Mouse (Mus musculus) embryonic facial prominence, embryonic 10.5 days (tissue): ENCODE measurements around the gene Spred2. TPM values are rescaled to one million over a fixed set of nuclear protein-coding genes. Genes with fewer than 3 reads are reported as not detected.

Experiments
- DNase-seq: peaks from one replicate; pipeline ENCODE4 v3.0.0-alpha.2; 2017; ENCODE audit warnings: low spot score
- H3K27ac ChIP-seq: fragments of 300-500 bp; sonication (generic); replicated peaks from 2 replicates; pipeline ENCODE4 v1.5.1; 2016; ENCODE audit warnings: mild to moderate bottlenecking
- H3K27me3 ChIP-seq: fragments of 300-500 bp; sonication (generic); replicated peaks from 2 replicates; pipeline ENCODE4 v1.6.1; 2016; ENCODE audit warnings: low read depth, mild to moderate bottlenecking; ENCODE audit not compliant: poor library complexity, severe bottlenecking
- H3K36me3 ChIP-seq: fragments of 300-500 bp; sonication (generic); replicated peaks from 2 replicates; pipeline ENCODE4 v1.6.1; 2016; ENCODE audit warnings: mild to moderate bottlenecking, moderate library complexity
- H3K4me1 ChIP-seq: fragments of 300-500 bp; sonication (generic); 2 replicates; pipeline ENCODE4 v1.6.1; 2016
- H3K4me3 ChIP-seq: fragments of 300-500 bp; sonication (generic); 2 replicates; pipeline ENCODE4 v1.5.1; 2016; ENCODE audit warnings: mild to moderate bottlenecking, moderate library complexity
- H3K9me3 ChIP-seq: fragments of 300-500 bp; sonication (generic); 2 replicates; pipeline ENCODE4 v1.6.1; 2016; ENCODE audit warnings: mild to moderate bottlenecking
- WGBS: fragments of 180-500 bp; shearing (Covaris S2); methylation state at CpG from one replicate; pipeline ENCODE4 v1.1.7; 2016; 5-methylcytosine and 5-hydroxymethylcytosine counted together
- polyA plus RNA-seq: library from polyadenylated mRNA; unstranded; fragments of >200 nt; fragmentation: Nextera tagmentation; extraction: Ambion mirVana; gene quantifications from 2 replicates; pipeline ENCODE4 v1.2.1, GENCODE M21; 2016

Spred2 gene
- polyA plus RNA-seq, 1 experiment from 2014 or later = 8.6 TPM

- H3K9me3 ChIP-seq = no peaks in the 10 kb centered on the region
- 82% methylated on average over 7 of the region's 7 CpGs for WGBS
- peak overlapping the region; percentile 30; the same call in 1 of the 2 replicates for H3K27ac ChIP-seq
These were observed 111.8 kb downstream of the Spred2 start for GRCm38 (mm10) chr11:20035972-20036371.

GRCm38 (mm10) chr11:20037739-20038138 is 113.6 kb downstream of the Spred2 start:
- no peak for DNase-seq
- H3K4me1 ChIP-seq = peaks cover 43% of the 10 kb centered on the region
- H3K36me3 ChIP-seq = no peaks in the 10 kb centered on the region
- H3K27ac ChIP-seq = no peak overlapping the region
- H3K4me3 ChIP-seq = no peak overlapping the region
- no peaks in the 10 kb centered on the region for H3K9me3 ChIP-seq
- H3K27me3 ChIP-seq = no peaks in the 10 kb centered on the region
- 90% methylated on average over 4 of the region's 4 CpGs for WGBS

More at GRCm38 (mm10) chr11:20035972-20036371, 111.8 kb downstream of the Spred2 start:
- no peak for DNase-seq
- H3K36me3 ChIP-seq = no peaks in the 10 kb centered on the region
- H3K4me3 ChIP-seq = no peak overlapping the region
- no peaks in the 10 kb centered on the region for H3K27me3 ChIP-seq
- peaks cover 28% of the 10 kb centered on the region for H3K4me1 ChIP-seq

GRCm38 (mm10) chr11:20038723-20039122 is 114.5 kb downstream of the Spred2 start:
- Histone ChIP-seq H3K36me3 (no peaks in the 10 kb centered on the region), H3K27ac (no peak overlapping the region), H3K4me3 (no peak overlapping the region), H3K4me1 (peaks cover 43% of the 10 kb centered on the region), H3K9me3 (no peaks in the 10 kb centered on the region), H3K27me3 (no peaks in the 10 kb centered on the region)
- WGBS = 40% methylated on average over 8 of the region's 8 CpGs
- DNase-seq = no peak

- 17% methylated on average over 6 of the region's 6 CpGs for WGBS
- H3K4me1 ChIP-seq = peaks cover 35% of the 10 kb centered on the region
- DNase-seq = peak; percentile 54
- no peaks in the 10 kb centered on the region for H3K9me3 ChIP-seq
- no peaks in the 10 kb centered on the region for H3K36me3 ChIP-seq
- H3K27ac ChIP-seq = peak overlapping the region; percentile 57
- H3K27me3 ChIP-seq = no peaks in the 10 kb centered on the region
- no peak overlapping the region for H3K4me3 ChIP-seq
These were observed 117.2 kb downstream of the Spred2 start for GRCm38 (mm10) chr11:20041164-20041920.

GRCm38 (mm10) chr11:20042106-20042505 is 117.9 kb downstream of the Spred2 start:
- Histone ChIP-seq H3K27me3 (no peaks in the 10 kb centered on the region), H3K9me3 (no peaks in the 10 kb centered on the region), H3K4me1 (peaks cover 35% of the 10 kb centered on the region), H3K27ac (no peak overlapping the region), H3K4me3 (no peak overlapping the region), H3K36me3 (no peaks in the 10 kb centered on the region)
- no peak for DNase-seq
- WGBS = 60% methylated on average over 4 of the region's 4 CpGs

GRCm38 (mm10) chr11:20043256-20043655 is 119.1 kb downstream of the Spred2 start:
- no peak overlapping the region for H3K4me3 ChIP-seq
- no peaks in the 10 kb centered on the region for H3K36me3 ChIP-seq
- WGBS = 87% methylated on average over 4 of the region's 4 CpGs
- no peak overlapping the region for H3K27ac ChIP-seq
- H3K4me1 ChIP-seq = peaks cover 34% of the 10 kb centered on the region
- DNase-seq = no peak
- H3K9me3 ChIP-seq = no peaks in the 10 kb centered on the region
- no peaks in the 10 kb centered on the region for H3K27me3 ChIP-seq

GRCm38 (mm10) chr11:20045586-20045985 is 121.4 kb downstream of the Spred2 start:
- WGBS = 70% methylated on average over 3 of the region's 3 CpGs
- no peaks in the 10 kb centered on the region for H3K27me3 ChIP-seq
- no peak overlapping the region for H3K27ac ChIP-seq
- no peaks in the 10 kb centered on the region for H3K36me3 ChIP-seq
- H3K4me3 ChIP-seq = no peak overlapping the region
- DNase-seq = no peak
- no peaks in the 10 kb centered on the region for H3K9me3 ChIP-seq
- peaks cover 16% of the 10 kb centered on the region for H3K4me1 ChIP-seq

- H3K4me1 ChIP-seq = peaks cover 23% of the 10 kb centered on the region
- no peak overlapping the region for H3K4me3 ChIP-seq
- H3K27ac ChIP-seq = peak overlapping the region; percentile 1; the same call in 1 of the 2 replicates
- peaks cover 26% of the 10 kb centered on the region for H3K36me3 ChIP-seq
- 52% methylated on average over 13 of the region's 13 CpGs for WGBS
- H3K27me3 ChIP-seq = no peaks in the 10 kb centered on the region
- DNase-seq = no peak
- no peaks in the 10 kb centered on the region for H3K9me3 ChIP-seq
These were observed 128.8 kb downstream of the Spred2 start for GRCm38 (mm10) chr11:20052814-20053536.

- no peaks in the 10 kb centered on the region for H3K9me3 ChIP-seq
- H3K4me1 ChIP-seq = peaks cover 23% of the 10 kb centered on the region
- no peaks in the 10 kb centered on the region for H3K27me3 ChIP-seq
- no peak overlapping the region for H3K4me3 ChIP-seq
- no peak for DNase-seq
- H3K27ac ChIP-seq = 0 out of 2 replicates have a peak overlapping the region, but pooled peaks have one; percentile 24
- H3K36me3 ChIP-seq = peaks cover 33% of the 10 kb centered on the region
- WGBS = 74% methylated on average over 3 of the region's 3 CpGs
These were observed 129.8 kb downstream of the Spred2 start for GRCm38 (mm10) chr11:20053951-20054350.

GRCm38 (mm10) chr11:20054617-20055016 is 130.4 kb downstream of the Spred2 start:
- no peaks in the 10 kb centered on the region for H3K9me3 ChIP-seq
- H3K4me3 ChIP-seq = no peak overlapping the region
- H3K27me3 ChIP-seq = no peaks in the 10 kb centered on the region
- peaks cover 23% of the 10 kb centered on the region for H3K4me1 ChIP-seq
- WGBS = 42% methylated on average over 5 of the region's 5 CpGs
- peak overlapping the region; percentile 24; the same call in 1 of the 2 replicates for H3K27ac ChIP-seq
- no peak for DNase-seq
- H3K36me3 ChIP-seq = peaks cover 40% of the 10 kb centered on the region

GRCm38 (mm10) chr11:20056168-20056567 is 132.0 kb downstream of the Spred2 start:
- Histone ChIP-seq H3K4me3 (no peak overlapping the region), H3K4me1 (peaks cover 23% of the 10 kb centered on the region), H3K36me3 (peaks cover 55% of the 10 kb centered on the region), H3K27ac (no peak overlapping the region), H3K27me3 (no peaks in the 10 kb centered on the region), H3K9me3 (no peaks in the 10 kb centered on the region)
- no peak for DNase-seq
- 78% methylated on average over 1 of the region's 1 CpGs for WGBS

- no peak overlapping the region for H3K4me3 ChIP-seq
- 86% methylated on average over 2 of the region's 2 CpGs for WGBS
- H3K9me3 ChIP-seq = no peaks in the 10 kb centered on the region
- no peaks in the 10 kb centered on the region for H3K27me3 ChIP-seq
- DNase-seq = no peak
- no peak overlapping the region for H3K27ac ChIP-seq
- H3K36me3 ChIP-seq = peaks cover 63% of the 10 kb centered on the region
- H3K4me1 ChIP-seq = peaks cover 23% of the 10 kb centered on the region
These were observed 133.3 kb downstream of the Spred2 start for GRCm38 (mm10) chr11:20057429-20057828.

- no peaks in the 10 kb centered on the region for H3K27me3 ChIP-seq
- no peak for DNase-seq
- H3K4me1 ChIP-seq = peaks cover 1% of the 10 kb centered on the region; the same call in 1 of the 2 replicates
- no peak overlapping the region for H3K27ac ChIP-seq
- H3K4me3 ChIP-seq = no peak overlapping the region
- H3K36me3 ChIP-seq = peaks cover 78% of the 10 kb centered on the region
- WGBS = 83% methylated on average over 3 of the region's 3 CpGs
- no peaks in the 10 kb centered on the region for H3K9me3 ChIP-seq
These were observed 135.6 kb downstream of the Spred2 start for GRCm38 (mm10) chr11:20059736-20060135.
